Mouse (Mus musculus) liver, adult 2 months (tissue): ENCODE measurements around the gene Pdlim3.

Experiments
- CTCF ChIP-seq: fragments of 200-500 bp; IDR thresholded peaks from 2 replicates; pipeline ENCODE4 v1.5.1; 2011; ENCODE audit warnings: low read depth, low read length, control low read depth
- POLR2A ChIP-seq: fragments of 200-500 bp; IDR thresholded peaks from 2 replicates; pipeline ENCODE4 v1.6.1; 2011; ENCODE audit warnings: low read length, control low read depth; ENCODE audit not compliant: insufficient read depth; ENCODE audit errors: extremely low read depth

DNA sequence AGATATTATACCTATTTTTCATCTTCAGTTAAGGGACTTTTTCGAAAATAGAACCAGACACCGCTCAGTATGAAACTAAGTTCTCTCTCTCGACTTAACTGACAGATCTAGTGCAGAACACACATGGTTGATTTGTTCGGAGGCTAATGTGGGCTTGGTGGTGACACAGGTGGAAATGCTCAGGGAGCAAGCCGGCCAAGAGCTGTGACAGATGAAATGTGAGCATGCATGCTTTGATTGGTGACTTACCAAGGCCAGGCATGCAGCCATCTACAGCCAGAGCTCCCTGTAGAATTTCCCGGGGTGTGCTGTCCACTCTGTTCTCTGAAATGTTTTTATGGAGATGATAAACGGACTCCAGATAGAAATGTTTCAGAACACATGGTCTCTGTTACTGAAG lies 13.2 kb upstream of the Pdlim3 start:
- no peak for TF ChIP-seq POLR2A
- no peak for TF ChIP-seq CTCF
